Mouse (Mus musculus): ENCODE data around the gene Frmd4a. TPM values are rescaled to one million over a fixed set of nuclear protein-coding genes. Genes with fewer than 3 reads are reported as not detected.

The Frmd4a gene
- polyA plus RNA-seq, 1 experiment from 2014 or later: 39.5 TPM

DNA sequence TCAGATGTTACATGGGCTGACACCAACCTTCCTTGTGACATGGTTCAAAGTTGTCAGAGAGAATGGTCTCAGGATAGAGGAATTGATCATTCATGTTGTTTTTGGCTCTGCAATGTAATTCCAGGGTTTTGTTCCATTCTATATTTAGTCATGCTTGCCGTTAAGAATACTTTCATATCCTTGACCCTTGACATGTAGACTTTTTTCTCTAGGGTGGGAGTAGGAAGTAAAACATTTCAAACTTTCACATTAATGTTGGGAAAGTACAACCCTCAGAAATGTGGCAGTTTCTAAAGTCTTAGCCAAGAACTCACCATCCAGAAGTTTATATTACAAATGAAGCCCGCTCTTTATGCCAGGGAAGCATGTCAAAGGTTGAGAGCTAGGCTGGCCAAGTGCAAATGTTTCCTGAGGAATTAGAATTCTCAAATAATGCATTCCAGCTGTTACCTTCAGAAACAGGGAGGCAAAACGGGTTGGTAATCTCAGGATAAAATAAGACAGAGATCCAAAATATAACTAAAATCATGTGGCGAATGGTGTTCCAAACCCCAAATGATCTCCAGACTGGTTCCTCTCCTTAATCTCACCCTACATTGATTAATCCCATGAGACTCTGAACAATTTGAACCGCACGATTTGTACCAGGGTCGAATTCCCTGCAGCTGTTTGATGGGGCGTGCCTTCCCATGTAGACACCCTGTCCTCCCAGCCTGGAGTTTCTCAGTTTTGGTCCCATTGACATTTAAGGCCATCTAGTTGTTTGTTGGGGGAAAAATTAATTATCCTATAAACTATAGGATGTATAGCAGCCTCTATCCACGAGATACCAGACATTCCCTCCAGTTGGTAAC, 344.7 kb downstream of the Frmd4a start:
- peak; percentile 69; the same call in 1 of the 2 replicates for ATAC-seq (ENCODE audit: insufficient number of reproducible peaks, low FRiP score, low TSS enrichment, low read depth)
- no peaks in the 10 kb centered on the region for H3K36me3 ChIP-seq
- no peak overlapping the region for H3K9ac ChIP-seq
- WGBS: 33% methylated on average over 9 of the region's 9 CpGs
- no peaks in the 10 kb centered on the region for H3K27me3 ChIP-seq
- no peaks in the 10 kb centered on the region for H3K9me3 ChIP-seq (replicated peaks)
- H3K4me3 ChIP-seq (replicated peaks): no peak overlapping the region
- H3K4me2 ChIP-seq (replicated peaks): no peak overlapping the region
- H3K4me1 ChIP-seq: peaks cover 8% of the 10 kb centered on the region
- peak overlapping the region; percentile 48 for H3K27ac ChIP-seq (replicated peaks)

DNA sequence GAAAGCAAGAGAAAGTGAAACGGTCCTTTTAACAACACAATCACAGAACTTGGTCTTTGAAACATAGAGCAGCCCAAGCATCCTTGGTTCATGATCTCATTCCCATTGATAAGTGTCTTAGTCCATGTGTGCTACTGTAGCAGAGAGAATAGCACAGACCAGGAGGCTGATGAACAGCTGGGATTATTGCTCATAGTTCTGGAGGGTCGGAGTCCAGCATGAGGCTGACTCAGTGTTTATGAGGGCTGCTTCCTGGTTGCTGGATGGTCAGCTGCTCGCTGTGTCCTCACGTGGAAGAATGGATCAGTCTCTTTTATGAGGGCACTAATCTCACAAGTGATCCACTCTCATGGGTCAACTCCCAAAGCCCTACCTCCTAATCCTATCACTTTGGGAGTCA, 347.4 kb downstream of the Frmd4a start:
- 79% methylated on average over 4 of the region's 4 CpGs for WGBS
- H3K36me3 ChIP-seq: no peaks in the 10 kb centered on the region
- H3K27ac ChIP-seq (replicated peaks): no peak overlapping the region
- no peak overlapping the region for H3K9ac ChIP-seq
- no peaks in the 10 kb centered on the region for H3K9me3 ChIP-seq (replicated peaks)
- ATAC-seq (ENCODE audit: insufficient number of reproducible peaks, low FRiP score, low TSS enrichment, low read depth): no peak
- no peaks in the 10 kb centered on the region for H3K27me3 ChIP-seq
- no peak overlapping the region for H3K4me3 ChIP-seq (replicated peaks)
- no peak overlapping the region for H3K4me2 ChIP-seq (replicated peaks)
- peaks cover 8% of the 10 kb centered on the region for H3K4me1 ChIP-seq

DNA sequence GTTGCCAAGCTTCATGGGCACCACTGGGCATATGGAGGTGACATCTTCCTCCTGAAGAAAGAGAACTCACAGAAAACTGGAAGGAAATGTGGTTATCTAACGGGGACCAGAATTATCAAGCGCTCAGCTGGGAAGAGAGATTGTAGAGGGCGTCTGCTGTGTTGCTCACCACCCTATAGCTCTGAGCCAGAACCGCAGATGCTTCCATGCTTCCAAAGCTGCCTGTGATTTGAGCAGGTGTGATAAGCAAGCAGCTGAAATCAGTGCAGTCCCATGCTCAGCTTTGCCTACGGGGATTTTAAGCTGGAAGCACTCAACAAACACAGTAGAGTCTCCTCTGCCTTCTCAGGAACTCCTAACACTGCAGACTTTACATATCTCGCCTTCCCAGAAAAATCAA, 351.0 kb downstream of the Frmd4a start:
- Histone ChIP-seq H3K4me3 (replicated peaks) (no peak overlapping the region), H3K4me2 (replicated peaks) (no peak overlapping the region), H3K27ac (replicated peaks) (no peak overlapping the region), H3K9ac (no peak overlapping the region), H3K9me3 (replicated peaks) (no peaks in the 10 kb centered on the region), H3K27me3 (no peaks in the 10 kb centered on the region), H3K36me3 (no peaks in the 10 kb centered on the region), H3K4me1 (peaks cover 8% of the 10 kb centered on the region)
- no peak for ATAC-seq (ENCODE audit: insufficient number of reproducible peaks, low FRiP score, low TSS enrichment, low read depth)
- 80% methylated on average over 6 of the region's 6 CpGs for whole genome bisulfite sequencing

DNA sequence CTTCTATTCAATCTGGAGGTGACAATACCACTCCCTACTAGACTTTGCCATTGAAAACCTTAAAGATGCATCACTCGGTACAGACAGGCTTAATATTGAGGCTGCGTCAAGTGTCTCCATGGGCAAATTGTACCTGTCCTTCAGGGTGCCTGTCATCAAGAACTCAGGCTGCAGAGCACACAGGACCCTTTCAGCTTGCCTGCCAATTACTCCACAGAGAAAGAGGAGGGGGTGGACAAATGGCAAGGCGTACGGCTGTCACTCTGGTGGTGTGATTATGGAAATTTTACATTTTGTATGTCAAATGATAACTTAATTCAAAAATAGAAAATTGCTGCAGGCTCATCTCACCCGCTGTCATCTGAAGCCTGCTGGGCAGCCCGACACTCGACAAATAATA, 353.0 kb downstream of the Frmd4a start:
- WGBS: 66% methylated on average over 7 of the region's 7 CpGs
- Histone ChIP-seq H3K4me3 (replicated peaks) (no peak overlapping the region), H3K36me3 (no peaks in the 10 kb centered on the region), H3K9me3 (replicated peaks) (no peaks in the 10 kb centered on the region), H3K27me3 (no peaks in the 10 kb centered on the region), H3K4me1 (peaks cover 8% of the 10 kb centered on the region), H3K4me2 (replicated peaks) (no peak overlapping the region), H3K9ac (no peak overlapping the region), H3K27ac (replicated peaks) (no peak overlapping the region)
- ATAC-seq (ENCODE audit: insufficient number of reproducible peaks, low FRiP score, low TSS enrichment, low read depth): no peak

DNA sequence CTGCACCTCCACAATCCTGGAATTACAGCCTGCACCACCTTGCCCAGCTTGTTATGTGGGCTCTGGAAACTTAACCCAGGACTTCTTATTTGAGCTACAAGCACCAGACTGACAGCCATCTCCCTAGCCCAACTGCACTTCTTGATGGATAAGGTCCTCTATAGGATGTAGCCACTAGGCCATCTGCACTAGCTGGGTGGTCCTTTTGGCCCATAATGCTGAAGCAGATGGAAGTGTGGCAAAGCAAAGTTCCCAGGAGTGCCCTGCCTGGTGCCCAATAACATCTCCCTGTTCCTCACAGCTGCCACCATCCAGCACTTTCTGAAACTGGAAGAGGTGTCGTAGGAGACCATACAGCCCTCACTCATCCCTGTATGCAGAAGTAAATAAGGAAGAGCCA, 353.8 kb downstream of the Frmd4a start:
- no peak overlapping the region for H3K9ac ChIP-seq
- 89% methylated on average over 1 of the region's 1 CpGs for WGBS
- H3K27me3 ChIP-seq: no peaks in the 10 kb centered on the region
- H3K36me3 ChIP-seq: no peaks in the 10 kb centered on the region
- no peak for ATAC-seq (ENCODE audit: insufficient number of reproducible peaks, low FRiP score, low TSS enrichment, low read depth)
- H3K4me3 ChIP-seq (replicated peaks): no peak overlapping the region
- H3K9me3 ChIP-seq (replicated peaks): no peaks in the 10 kb centered on the region
- no peak overlapping the region for H3K4me2 ChIP-seq (replicated peaks)
- peaks cover 8% of the 10 kb centered on the region for H3K4me1 ChIP-seq
- no peak overlapping the region for H3K27ac ChIP-seq (replicated peaks)

DNA sequence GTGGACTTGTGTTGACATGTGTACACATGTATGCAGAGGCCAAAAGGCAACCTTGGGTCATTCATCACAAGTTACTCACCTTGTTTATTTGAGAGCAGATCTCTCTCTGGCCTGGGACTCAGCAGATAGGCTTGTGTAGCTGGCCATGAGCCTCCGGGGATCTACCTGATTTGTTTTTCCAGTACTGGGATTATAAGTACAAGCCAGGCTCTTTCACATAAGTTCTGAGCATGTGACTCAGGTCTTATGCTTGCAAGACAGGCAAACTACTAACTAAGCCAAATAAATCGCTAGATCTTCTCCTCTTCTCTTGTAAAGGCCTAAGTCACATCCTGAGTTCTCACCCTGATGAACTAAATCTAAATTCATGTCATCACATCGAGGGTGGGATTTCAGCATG, 361.3 kb downstream of the Frmd4a start:
- H3K9me3 ChIP-seq (replicated peaks): no peaks in the 10 kb centered on the region
- 81% methylated on average over 3 of the region's 3 CpGs for WGBS
- no peaks in the 10 kb centered on the region for H3K36me3 ChIP-seq
- no peak for ATAC-seq (ENCODE audit: insufficient number of reproducible peaks, low FRiP score, low TSS enrichment, low read depth)
- no peaks in the 10 kb centered on the region for H3K27me3 ChIP-seq
- H3K27ac ChIP-seq (replicated peaks): no peak overlapping the region
- no peak overlapping the region for H3K9ac ChIP-seq
- H3K4me1 ChIP-seq: 0 out of 2 replicates have a peak, but pooled peaks cover 4% of the 10 kb centered on the region
- H3K4me3 ChIP-seq (replicated peaks): no peak overlapping the region
- H3K4me2 ChIP-seq (replicated peaks): no peak overlapping the region

DNA sequence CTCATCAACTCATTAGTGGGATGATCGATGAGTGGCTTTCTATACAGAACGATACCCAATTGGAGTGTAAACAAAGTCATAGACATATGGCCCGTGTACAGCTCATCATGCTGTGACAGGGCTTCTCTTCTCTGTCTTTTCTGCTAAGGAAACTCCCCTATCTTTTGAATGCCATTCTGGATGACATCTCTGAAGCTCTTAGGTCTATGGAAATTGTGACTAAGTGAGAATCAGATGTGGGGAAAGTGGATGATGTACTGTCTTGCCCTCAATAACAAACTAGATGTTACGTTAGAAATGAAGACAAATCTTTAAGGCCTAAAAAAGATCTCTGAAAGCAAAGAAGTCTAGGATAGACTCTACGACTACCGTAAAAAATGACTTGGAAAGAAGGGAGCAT, 362.9 kb downstream of the Frmd4a start:
- Histone ChIP-seq H3K9ac (no peak overlapping the region), H3K4me2 (replicated peaks) (no peak overlapping the region), H3K36me3 (no peaks in the 10 kb centered on the region), H3K4me1 (0 out of 2 replicates have a peak, but pooled peaks cover 4% of the 10 kb centered on the region), H3K9me3 (replicated peaks) (no peaks in the 10 kb centered on the region), H3K4me3 (replicated peaks) (no peak overlapping the region), H3K27me3 (no peaks in the 10 kb centered on the region), H3K27ac (replicated peaks) (no peak overlapping the region)
- WGBS: 82% methylated on average over 6 of the region's 6 CpGs
- ATAC-seq (ENCODE audit: insufficient number of reproducible peaks, low FRiP score, low TSS enrichment, low read depth): no peak

DNA sequence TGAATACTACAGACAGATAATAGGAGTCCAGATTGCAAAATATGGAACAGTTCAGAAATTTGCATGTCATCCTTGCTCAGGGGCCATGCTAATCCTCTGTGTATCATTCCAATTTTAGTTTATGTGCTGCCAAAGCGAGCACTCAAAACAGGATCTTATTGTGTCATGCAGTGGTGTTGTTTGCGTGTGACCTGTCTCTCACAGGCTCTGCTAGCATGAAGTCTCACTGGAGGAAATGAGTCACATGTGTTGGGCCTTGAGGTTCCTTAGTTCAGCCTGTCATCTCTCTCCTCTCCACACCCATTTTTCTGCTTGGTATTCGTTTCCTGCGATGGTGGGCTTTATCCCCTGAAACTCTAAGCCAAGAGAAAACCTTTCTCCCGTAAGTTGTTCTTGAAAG, 363.4 kb downstream of the Frmd4a start:
- Histone ChIP-seq H3K4me2 (replicated peaks) (no peak overlapping the region), H3K36me3 (no peaks in the 10 kb centered on the region), H3K4me1 (0 out of 2 replicates have a peak, but pooled peaks cover 4% of the 10 kb centered on the region), H3K9ac (no peak overlapping the region), H3K9me3 (replicated peaks) (no peaks in the 10 kb centered on the region), H3K4me3 (replicated peaks) (no peak overlapping the region), H3K27ac (replicated peaks) (no peak overlapping the region), H3K27me3 (no peaks in the 10 kb centered on the region)
- WGBS: 69% methylated on average over 5 of the region's 5 CpGs
- no peak for ATAC-seq (ENCODE audit: insufficient number of reproducible peaks, low FRiP score, low TSS enrichment, low read depth)

DNA sequence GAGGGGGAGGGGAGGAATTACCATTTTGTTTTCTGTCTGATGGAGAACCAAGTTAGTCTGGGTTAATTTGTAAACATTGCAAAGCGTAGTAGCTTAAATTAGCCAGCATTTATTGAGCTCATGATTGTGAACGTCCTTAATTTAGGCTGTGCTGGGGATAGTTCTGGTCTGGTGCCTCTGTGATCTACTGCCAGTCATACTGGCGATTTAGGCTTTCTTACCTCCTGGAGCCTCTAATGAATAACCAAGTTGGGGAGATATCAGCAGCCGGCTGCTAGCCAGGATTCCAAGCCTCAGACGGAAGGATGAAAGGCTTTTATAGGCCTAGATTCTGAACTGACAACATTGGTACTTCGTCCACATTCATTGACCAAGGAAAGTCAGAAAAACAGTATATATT, 369.0 kb downstream of the Frmd4a start:
- H3K36me3 ChIP-seq: no peaks in the 10 kb centered on the region
- no peak for ATAC-seq (ENCODE audit: insufficient number of reproducible peaks, low FRiP score, low TSS enrichment, low read depth)
- WGBS: 53% methylated on average over 6 of the region's 6 CpGs
- H3K9me3 ChIP-seq (replicated peaks): no peaks in the 10 kb centered on the region
- no peak overlapping the region for H3K4me2 ChIP-seq (replicated peaks)
- H3K4me3 ChIP-seq (replicated peaks): no peak overlapping the region
- H3K4me1 ChIP-seq: peaks cover 15% of the 10 kb centered on the region
- H3K27me3 ChIP-seq: no peaks in the 10 kb centered on the region
- no peak overlapping the region for H3K9ac ChIP-seq
- no peak overlapping the region for H3K27ac ChIP-seq (replicated peaks)

DNA sequence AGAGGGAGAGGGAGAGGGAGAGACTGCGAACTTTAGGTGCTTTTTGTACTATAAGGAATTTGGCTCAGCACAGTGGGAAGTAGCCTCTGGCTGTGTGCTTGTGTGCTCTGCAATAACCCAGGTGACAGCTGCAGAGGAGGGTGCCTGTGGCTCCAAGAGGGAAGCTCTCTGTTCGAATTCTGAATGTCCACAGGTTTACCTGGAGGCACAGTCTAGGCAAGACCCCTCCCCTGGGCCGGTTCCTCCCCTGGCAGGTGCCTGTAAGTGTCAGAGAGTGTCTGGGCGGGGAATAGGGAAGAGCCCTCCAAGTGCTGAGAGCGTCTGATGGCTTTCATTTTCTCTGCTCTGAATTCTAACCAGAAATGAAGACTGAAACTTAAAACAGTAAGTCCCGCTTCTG, 371.8 kb downstream of the Frmd4a start:
- no peak for ATAC-seq (ENCODE audit: insufficient number of reproducible peaks, low FRiP score, low TSS enrichment, low read depth)

DNA sequence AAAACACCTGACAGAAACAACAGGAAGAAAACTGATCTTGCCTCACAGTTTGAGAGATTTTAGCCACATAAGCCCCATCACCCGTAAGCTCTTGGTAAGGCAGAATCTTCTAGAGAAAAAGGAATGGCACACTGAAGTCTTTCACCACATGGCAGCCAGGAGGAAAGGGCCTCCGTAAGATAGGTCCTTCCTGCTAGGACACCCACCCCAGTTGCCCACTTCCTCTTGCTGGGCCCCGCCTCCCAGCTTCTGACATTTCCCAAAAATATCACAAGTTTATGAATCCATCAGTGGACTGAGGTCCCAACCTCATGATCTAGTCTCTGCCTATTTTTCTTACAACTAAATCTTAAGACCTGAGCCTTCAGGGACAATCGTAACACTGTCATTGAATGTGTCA, 373.6 kb downstream of the Frmd4a start:
- H3K4me2 ChIP-seq (replicated peaks): no peak overlapping the region
- H3K27me3 ChIP-seq: no peaks in the 10 kb centered on the region
- no peaks in the 10 kb centered on the region for H3K9me3 ChIP-seq (replicated peaks)
- WGBS: 81% methylated on average over 4 of the region's 4 CpGs
- H3K4me1 ChIP-seq: peaks cover 21% of the 10 kb centered on the region
- no peaks in the 10 kb centered on the region for H3K36me3 ChIP-seq
- no peak for ATAC-seq (ENCODE audit: insufficient number of reproducible peaks, low FRiP score, low TSS enrichment, low read depth)
- H3K27ac ChIP-seq (replicated peaks): peak overlapping the region; percentile 48
- no peak overlapping the region for H3K4me3 ChIP-seq (replicated peaks)
- no peak overlapping the region for H3K9ac ChIP-seq

More for the DNA sequence above, 371.8 kb downstream of the Frmd4a start:
- H3K27ac ChIP-seq (replicated peaks): no peak overlapping the region
- no peaks in the 10 kb centered on the region for H3K36me3 ChIP-seq
- H3K4me2 ChIP-seq (replicated peaks): 0 out of 2 replicates have a peak overlapping the region, but pooled peaks have one; percentile 10
- H3K9ac ChIP-seq: no peak overlapping the region
- peaks cover 21% of the 10 kb centered on the region for H3K4me1 ChIP-seq
- no peaks in the 10 kb centered on the region for H3K9me3 ChIP-seq (replicated peaks)
- H3K4me3 ChIP-seq (replicated peaks): no peak overlapping the region
- WGBS: 30% methylated on average over 6 of the region's 6 CpGs
- no peaks in the 10 kb centered on the region for H3K27me3 ChIP-seq

DNA sequence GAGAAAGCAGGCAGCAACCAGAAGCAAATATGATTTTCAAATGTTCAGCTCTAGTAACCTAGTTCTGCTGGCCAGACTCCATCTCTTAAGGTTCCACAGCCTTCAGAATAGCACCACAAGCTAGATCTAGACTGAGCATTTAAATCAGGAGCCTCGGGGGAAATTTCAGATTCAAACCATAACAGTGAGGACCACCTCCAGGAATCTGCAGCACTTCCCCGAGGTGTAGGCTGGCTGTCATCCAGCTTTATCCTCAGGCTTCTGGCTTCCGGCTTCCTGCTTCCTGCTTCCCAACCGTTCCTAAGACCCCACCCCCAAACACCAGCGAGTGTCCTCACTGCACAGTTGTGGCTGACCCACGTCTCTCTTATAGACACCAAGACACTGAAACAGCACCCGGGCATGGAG, 374.2 kb downstream of the Frmd4a start:
- Histone ChIP-seq H3K4me3 (replicated peaks) (no peak overlapping the region), H3K36me3 (no peaks in the 10 kb centered on the region), H3K9ac (no peak overlapping the region), H3K27me3 (no peaks in the 10 kb centered on the region), H3K4me2 (replicated peaks) (peak overlapping the region; percentile 5; the same call in 1 of the 2 replicates), H3K27ac (replicated peaks) (peak overlapping the region; percentile 48), H3K4me1 (peaks cover 21% of the 10 kb centered on the region), H3K9me3 (replicated peaks) (no peaks in the 10 kb centered on the region)
- no peak for ATAC-seq (ENCODE audit: insufficient number of reproducible peaks, low FRiP score, low TSS enrichment, low read depth)
- WGBS: 22% methylated on average over 7 of the region's 7 CpGs
